Mouse (Mus musculus): Measurements from ENCODE around the gene Ube2n.

The Ube2n gene

DNA sequence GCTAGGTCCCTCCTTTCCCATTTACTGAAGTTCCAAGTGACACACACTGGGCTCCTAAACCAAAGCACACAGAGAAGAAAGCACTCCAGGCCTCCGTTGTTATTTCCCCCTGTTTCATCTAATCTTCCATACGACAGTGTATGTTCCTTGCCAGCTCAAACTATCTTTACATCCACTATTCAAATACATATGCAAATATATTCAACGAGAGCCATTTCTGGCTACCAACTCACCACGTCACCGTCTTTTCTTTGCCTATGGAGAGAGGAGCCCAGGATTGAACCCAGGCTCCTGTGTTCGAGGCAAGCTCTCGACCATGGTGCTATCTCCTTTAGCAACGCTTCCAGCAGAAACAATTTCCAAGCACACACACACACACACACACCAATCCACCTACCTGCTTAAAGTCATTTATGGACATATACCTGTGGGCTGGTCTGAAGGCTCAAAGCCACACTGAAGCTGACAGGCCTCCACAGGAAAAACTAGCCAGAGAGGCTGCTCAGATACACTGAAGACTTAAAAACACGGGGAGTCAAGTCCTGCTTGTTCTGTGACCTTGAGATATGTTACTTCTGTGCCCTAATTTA is 45.5 kb downstream of the Ube2n start:
- DNase-seq (ENCODE audit: low spot score), result no peak

GRCm38 (mm10) chr10:95561616-95562015 is 46.7 kb downstream of the Ube2n start:
- DNase-seq (ENCODE audit: low spot score), result no peak

- no peak for DNase-seq (ENCODE audit: low spot score)
Measured at GRCm38 (mm10) chr10:95562395-95562794, 47.5 kb downstream of the Ube2n start.

DNA sequence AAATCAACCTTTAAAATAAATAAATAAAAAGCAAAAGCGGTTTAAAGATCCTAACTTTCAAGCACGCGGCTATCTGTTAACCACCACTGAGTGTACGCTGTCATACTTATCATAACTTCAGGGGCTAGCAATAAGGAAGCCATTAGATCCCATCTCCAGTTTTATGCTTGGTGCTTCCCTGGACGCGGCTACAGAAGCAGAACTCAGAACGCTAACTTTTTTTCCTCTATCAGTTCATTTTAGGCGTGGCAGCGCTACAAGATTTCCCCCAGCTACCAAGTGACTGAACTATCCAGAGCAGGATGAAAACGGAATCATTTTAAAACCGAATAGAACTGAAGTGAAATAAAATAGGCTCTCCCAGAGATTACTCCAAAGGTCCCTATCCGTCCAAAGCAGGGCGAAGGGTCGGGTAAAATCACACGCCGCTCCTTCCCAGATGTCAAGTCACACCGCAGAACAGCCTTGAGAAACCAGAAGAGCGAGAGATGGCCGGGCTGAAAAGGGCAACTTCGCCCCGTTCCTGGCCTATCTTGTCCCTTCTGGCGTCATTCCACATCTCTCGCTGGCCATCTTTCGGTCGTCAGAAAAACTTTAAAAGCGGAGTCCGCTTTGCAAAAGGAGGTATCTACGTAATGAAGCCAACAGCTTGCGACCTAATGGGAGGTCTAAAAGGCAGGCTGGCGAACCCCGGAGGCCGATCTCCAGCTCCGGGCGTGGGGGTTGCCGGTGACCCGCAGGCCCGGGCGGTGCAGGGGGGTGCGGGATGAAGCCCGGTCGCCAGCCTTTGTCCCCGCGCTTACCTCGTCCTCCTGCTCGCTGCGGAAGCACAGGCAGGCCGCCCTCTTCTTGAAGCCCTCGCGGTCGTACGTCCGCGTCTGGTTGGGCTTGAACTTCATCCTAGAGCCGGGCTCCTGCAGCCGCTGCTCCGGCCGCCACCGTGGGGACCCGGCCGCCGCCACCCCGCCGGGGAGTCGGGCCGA is 48.2 kb downstream of the Ube2n start:
- DNase-seq (ENCODE audit: low spot score), result peak; percentile 58

GRCm38 (mm10) chr10:95563851-95564845 is 49.2 kb downstream of the Ube2n start, which contains the start of gene Nudt4:
TSS of gene Nudt4 (minus strand) at chr10:95564146.
- peak; percentile 89 for DNase-seq (ENCODE audit: low spot score)

- no peak for DNase-seq (ENCODE audit: low spot score)
Measured at GRCm38 (mm10) chr10:95565156-95565854, 50.4 kb downstream of the Ube2n start.

GRCm38 (mm10) chr10:95566786-95567185 is 51.8 kb downstream of the Ube2n start:
- DNase-seq (ENCODE audit: low spot score), result no peak

DNA sequence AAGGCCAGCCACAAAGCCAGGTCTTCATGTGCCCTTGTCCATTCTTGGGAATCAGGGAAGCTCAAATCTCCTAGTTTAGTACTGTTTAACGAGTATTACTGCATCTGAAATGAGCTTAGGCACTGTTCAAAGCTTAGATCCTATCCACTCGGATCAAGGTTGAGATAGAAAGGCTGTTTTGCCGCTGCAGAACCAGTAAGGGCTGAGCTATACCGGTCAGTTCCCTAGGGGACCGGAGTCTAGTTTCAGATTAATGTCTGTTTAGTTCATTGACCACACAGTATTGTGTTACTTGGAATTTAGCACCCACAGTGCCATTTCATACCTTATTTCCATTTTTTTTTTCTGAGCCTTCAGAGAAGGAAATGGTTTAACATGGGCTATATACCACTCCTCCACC is 52.6 kb downstream of the Ube2n start:
- no peak for DNase-seq (ENCODE audit: low spot score)

DNA sequence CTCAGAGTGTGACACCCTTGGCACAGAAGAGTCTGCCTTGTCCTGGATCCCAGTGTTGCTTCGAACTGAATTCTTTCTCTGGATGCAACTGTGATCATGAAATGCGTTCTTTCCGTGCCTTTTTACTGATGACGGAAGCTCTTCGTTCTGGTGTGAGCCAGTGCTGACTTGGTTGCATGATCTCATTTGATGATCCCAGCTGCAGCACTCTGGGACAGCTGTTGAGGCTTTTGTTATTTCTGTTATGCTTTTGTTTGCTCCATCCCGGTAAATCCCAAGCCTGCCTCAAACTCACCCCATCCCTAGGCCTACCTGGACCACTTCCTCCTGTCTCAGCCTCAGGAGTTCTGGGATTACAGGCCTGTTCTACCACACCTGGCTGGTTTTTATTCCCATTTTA is 53.1 kb downstream of the Ube2n start:
- DNase-seq (ENCODE audit: low spot score), result no peak

GRCm38 (mm10) chr10:95569441-95569840 is 54.5 kb downstream of the Ube2n start:
- no peak for DNase-seq (ENCODE audit: low spot score)

- DNase-seq (ENCODE audit: low spot score), result no peak
Measured at GRCm38 (mm10) chr10:95574994-95575393, 60.0 kb downstream of the Ube2n start.

GRCm38 (mm10) chr10:95575839-95576380 is 61.0 kb downstream of the Ube2n start:
- no peak for DNase-seq (ENCODE audit: low spot score)

GRCm38 (mm10) chr10:95576876-95577566 is 62.1 kb downstream of the Ube2n start:
- DNase-seq (ENCODE audit: low spot score), result no peak

DNA sequence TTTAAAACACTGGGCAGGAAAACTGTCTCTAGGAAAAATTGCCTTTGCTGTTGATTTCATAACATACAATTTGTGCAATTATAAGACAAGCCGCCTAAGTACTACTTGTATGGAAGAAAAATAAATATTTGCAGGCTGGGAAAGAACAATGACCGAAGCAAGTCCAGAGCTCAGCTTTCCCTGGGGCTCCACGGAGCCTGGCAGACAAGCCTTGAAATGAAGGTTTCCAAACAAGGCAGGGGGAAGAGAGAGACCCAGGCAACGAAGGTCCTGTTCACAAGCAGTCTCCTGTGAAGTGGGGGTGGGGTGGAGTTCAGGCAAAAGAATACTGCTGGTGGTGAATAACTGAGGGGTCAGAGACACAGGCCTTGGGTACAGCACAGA is 62.6 kb downstream of the Ube2n start:
- peak; percentile 33 for DNase-seq (ENCODE audit: low spot score)

GRCm38 (mm10) chr10:95585554-95585953 is 70.6 kb downstream of the Ube2n start:
- no peak for DNase-seq (ENCODE audit: low spot score)

DNA sequence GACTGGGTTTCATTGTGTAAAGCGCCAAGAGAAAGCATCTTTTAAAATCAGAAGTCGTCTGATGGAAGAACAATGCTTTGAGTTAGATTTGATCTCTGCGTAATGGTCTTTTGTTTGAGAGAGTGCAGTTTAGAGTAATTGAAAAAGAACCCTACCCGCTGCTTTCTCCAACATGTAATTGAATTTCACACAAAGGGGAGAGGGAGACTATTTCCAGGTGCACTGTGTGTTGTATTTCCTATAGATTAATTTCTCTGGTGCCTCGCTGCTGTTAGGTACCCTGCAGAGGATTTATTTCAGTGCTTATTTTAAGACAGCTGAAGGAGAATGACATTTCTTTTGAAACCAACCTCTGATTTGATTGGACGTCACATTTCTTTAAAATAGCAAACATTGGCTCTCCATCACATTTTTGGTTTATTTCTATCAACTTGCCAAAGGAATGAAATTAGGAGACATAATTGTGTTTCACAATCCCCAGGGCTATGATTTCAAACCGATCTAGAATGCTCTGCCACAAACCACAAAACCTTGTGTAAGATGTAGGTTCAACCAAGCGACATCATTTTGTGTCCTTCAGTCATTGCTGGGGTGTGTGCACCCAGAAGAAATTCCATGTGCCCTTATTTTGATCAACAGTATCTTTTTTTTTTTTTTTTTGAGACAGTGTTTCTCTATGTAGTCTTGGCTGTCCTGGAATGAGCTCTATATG is 72.7 kb downstream of the Ube2n start:
- DNase-seq (ENCODE audit: low spot score), result no peak

DNA sequence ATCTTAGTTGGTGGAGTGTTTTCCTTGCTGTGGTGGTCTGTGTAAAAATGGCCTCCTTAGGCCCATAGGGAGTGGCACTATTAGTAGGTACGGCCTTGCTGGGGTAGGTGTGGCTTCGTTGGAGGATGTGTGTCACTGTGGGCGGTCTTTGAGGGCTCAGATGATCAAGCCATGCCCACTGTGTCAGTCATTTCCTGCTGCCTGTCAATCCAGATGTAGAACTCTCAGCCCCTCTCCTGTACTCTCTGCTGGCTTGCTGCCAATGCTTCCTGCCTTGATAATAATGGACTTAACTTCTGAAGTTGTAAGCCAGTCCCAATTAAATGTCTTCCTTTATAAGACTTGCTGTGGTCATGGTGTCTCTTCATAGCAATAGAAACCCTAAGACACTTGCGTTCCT is 74.3 kb downstream of the Ube2n start:
- DNase-seq (ENCODE audit: low spot score), result no peak

GRCm38 (mm10) chr10:95590196-95590595 is 75.3 kb downstream of the Ube2n start:
- no peak for DNase-seq (ENCODE audit: low spot score)

DNA sequence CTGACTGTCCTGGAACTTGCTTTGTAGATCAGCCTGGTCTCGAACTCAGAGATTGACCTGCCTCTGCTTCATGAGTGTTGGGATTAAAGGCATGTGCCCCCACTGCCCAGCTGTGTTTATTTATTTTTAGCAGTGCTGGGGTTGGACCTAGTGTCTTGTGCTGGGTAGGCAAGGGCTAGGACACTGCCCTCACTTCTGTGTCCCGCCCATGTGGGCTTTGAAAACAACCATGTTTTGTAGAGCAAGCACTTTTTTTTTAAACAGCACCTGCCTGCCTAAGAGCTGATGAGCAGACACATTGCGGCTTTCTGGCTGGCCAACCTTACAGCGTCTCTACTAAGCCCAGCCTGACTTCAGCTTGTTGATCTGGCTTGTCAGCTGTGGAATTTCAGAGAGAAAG is 76.3 kb downstream of the Ube2n start:
- no peak for DNase-seq (ENCODE audit: low spot score)

- DNase-seq (ENCODE audit: low spot score), result no peak
Measured at GRCm38 (mm10) chr10:95594414-95594813, 79.5 kb downstream of the Ube2n start.
